Mouse (Mus musculus): ENCODE results near the gene Slc26a10. TPM values are rescaled to one million over a fixed set of nuclear protein-coding genes. Genes with fewer than 3 reads are reported as not detected.
A peak's percentile ranks its signal among the peaks of the same experiment; 100 is the strongest.
"Not testable (repeated sequence)": the region's sequence is repeated elsewhere in the genome, so short reads cannot be mapped to it uniquely, and the experiment has no call there.

Slc26a10 gene
- polyA plus RNA-seq, 1 experiment from 2014 or later: 0.94 TPM

DNA sequence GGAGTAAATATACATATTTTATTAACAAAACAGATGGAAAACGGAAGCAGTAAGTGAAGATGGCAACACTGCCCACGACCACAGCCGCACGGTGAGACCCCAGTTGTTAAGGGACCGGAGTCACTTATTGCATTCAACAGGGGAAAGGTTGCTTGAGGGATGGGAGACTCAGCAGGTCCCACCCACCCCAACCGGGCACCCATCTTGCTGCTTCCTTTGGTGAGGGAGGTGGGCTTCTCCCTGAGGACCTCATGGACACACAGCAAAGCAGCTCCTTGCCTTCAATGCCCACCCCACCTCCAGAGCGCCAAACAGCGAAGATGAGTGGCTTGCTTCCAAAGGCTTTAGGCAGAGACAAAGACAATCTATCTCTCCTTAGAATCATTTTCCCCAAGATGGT lies 16.7 kb upstream of the Slc26a10 start:
- Histone ChIP-seq H3K4me2 (no peak overlapping the region), H3K27me3 (replicated peaks) (no peaks in the 10 kb centered on the region), H3K4me3 (no peak overlapping the region), H3K9me3 (no peaks in the 10 kb centered on the region), H3K9ac (no peak overlapping the region), H3K27ac (no peak overlapping the region), H3K36me3 (replicated peaks) (peaks cover 23% of the 10 kb centered on the region), H3K4me1 (peaks cover 22% of the 10 kb centered on the region)
- no peak for ATAC-seq (replicated peaks)
- 90% methylated on average over 8 of the region's 8 CpGs for WGBS

GRCm38 (mm10) chr10:127196392-127196791 lies 15.9 kb upstream of the Slc26a10 start:
- Histone ChIP-seq H3K9me3 (no peaks in the 10 kb centered on the region), H3K4me1 (peaks cover 22% of the 10 kb centered on the region), H3K4me3 (peak overlapping the region; percentile 98), H3K9ac (peak overlapping the region; percentile 99; the same call in 1 of the 2 replicates), H3K4me2 (peak overlapping the region; percentile 90), H3K27ac (peak overlapping the region; percentile 94), H3K36me3 (replicated peaks) (peaks cover 20% of the 10 kb centered on the region), H3K27me3 (replicated peaks) (no peaks in the 10 kb centered on the region)
- 1% methylated on average over 5 of the region's 5 CpGs for WGBS
- peak; percentile 55 for ATAC-seq (replicated peaks)

DNA sequence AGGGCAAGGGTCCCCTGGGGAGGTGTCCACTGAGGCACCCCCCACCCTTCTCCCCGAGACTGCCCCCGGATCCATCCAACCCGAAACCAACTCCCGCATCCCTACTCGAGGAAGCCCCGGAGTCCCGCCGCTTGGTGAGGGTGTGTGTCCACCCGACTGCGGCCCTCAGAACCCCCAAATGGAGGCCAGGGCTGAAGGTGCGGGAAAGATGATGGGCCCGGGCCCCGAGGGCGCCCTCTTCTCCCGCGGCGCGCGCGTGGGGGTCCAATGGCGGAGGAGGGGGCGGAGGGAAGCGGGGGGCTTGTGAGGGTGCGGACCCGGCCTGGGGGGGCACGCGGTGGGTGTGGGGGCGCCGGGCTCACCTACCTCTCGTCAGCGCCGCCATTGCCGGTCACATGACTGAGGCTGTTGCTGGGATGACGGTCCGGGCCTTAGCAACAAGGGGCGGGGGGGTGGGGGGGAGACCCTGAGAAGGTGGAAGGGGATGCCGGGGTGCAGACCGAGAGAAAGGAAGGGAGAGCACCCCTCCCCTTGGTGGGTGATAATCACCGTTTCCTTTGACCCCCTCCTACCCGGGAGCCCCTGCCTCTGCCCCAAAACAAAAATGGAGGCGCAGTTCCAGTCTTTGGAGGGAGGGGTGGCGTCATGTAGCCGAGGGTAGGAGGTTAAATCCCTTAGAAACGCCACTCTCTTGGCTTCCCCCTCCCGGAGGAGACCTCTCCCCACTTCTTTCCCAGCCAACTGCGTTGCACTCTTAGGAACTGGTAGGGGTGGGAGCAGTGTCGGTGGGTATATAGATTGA lies 15.1 kb upstream of the Slc26a10 start, which contains the start of gene Dtx3:
TSS of gene Dtx3 (minus strand) at position 401 of the 802 bp plus-strand sequence.
- ATAC-seq (replicated peaks): peak; percentile 73
- H3K36me3 ChIP-seq (replicated peaks): peaks cover 25% of the 10 kb centered on the region
- H3K4me1 ChIP-seq: peaks cover 22% of the 10 kb centered on the region
- H3K27me3 ChIP-seq (replicated peaks): no peaks in the 10 kb centered on the region
- H3K9ac ChIP-seq: peak within 1 kb of the TSS; percentile 99
- peak within 1 kb of the TSS; percentile 94 for H3K27ac ChIP-seq
- WGBS: under 1% methylated on average over 36 of the region's 47 CpGs
- H3K4me3 ChIP-seq: peak within 1 kb of the TSS; percentile 98
- H3K9me3 ChIP-seq: no peaks in the 10 kb centered on the region
- peak within 1 kb of the TSS; percentile 90 for H3K4me2 ChIP-seq

DNA sequence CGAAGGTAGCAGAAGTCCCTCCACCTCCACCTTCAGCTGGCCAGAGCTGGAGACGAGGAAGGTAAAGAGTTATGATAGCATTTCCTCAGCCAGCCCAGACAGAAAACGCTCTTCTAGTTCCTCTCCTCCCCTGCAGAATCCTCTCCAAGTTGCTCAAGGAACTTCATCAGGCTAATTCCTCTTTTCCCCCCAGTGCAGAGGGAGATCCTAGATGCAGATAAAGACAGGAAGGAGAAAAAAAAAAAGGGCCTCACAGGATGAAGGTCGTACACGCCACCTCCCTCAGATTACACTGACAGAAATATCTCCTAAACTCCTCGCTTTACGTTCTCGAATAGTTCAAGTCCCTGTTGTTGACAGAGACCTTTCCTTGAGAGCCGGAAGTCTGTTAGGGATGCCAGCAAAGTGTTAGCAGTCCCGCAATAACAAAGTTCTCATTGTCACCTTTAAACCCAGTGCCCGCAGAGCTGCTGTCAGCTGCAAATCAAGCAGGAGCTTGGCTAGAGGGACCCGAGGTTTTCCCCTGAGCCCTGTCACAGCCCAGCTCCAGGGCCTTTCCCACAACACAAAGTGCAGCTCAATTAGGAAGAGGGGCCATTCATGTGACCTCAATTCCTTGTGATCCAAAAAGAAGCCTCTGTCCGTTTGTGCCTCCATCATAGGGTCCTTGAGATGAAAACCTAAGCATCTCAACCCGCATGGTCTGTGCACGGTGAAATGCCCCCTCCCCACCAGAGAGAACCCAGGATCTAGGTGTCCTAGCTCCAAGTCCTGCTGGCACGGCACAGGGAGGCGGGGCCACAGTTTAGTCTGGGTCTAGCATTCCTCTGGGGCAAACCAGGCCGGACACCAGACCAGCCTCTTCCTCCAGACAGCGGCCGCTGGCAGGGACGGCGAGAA lies 14.2 kb upstream of the Slc26a10 start:
- Histone ChIP-seq H3K9ac (peak overlapping the region; percentile 99), H3K36me3 (replicated peaks) (peaks cover 25% of the 10 kb centered on the region), H3K4me2 (peak overlapping the region; percentile 90), H3K4me1 (peaks cover 26% of the 10 kb centered on the region), H3K27me3 (replicated peaks) (no peaks in the 10 kb centered on the region), H3K4me3 (peak overlapping the region; percentile 98), H3K27ac (peak overlapping the region; percentile 94), H3K9me3 (no peaks in the 10 kb centered on the region)
- WGBS: 21% methylated on average over 22 of the region's 22 CpGs
- ATAC-seq (replicated peaks): peak; percentile 47

- Histone ChIP-seq H3K4me1 (peaks cover 40% of the 10 kb centered on the region), H3K27ac (no peak overlapping the region), H3K4me3 (no peak overlapping the region), H3K9ac (no peak overlapping the region), H3K9me3 (no peaks in the 10 kb centered on the region), H3K27me3 (replicated peaks) (no peaks in the 10 kb centered on the region), H3K4me2 (no peak overlapping the region), H3K36me3 (replicated peaks) (peaks cover 15% of the 10 kb centered on the region)
- no peak for ATAC-seq (replicated peaks)
- WGBS: 89% methylated on average over 9 of the region's 9 CpGs
Measured at GRCm38 (mm10) chr10:127193011-127193410, 12.6 kb upstream of the Slc26a10 start.

DNA sequence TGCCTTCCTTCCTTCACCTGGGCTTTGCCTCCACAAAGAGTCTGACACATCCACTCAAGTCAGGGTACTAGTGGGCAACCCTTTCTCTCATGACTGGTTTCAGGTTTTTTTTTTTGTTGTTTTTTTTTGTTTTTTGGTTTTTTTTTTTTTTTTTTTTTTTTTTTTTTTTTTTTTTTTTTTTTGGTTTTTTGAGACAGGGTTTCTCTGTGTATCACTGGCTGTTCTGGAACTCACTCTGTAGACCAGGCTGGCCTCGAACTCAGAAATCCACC lies 11.5 kb upstream of the Slc26a10 start:
- WGBS: 71% methylated on average over 1 of the region's 1 CpGs
- H3K9me3 ChIP-seq; ATAC-seq (replicated peaks); H3K27ac ChIP-seq; H3K4me3 ChIP-seq; H3K9ac ChIP-seq; H3K27me3 ChIP-seq (replicated peaks); H3K4me2 ChIP-seq: not testable (repeated sequence)
- H3K36me3 ChIP-seq (replicated peaks): peaks cover 15% of the 10 kb centered on the region
- peaks cover 49% of the 10 kb centered on the region for H3K4me1 ChIP-seq

GRCm38 (mm10) chr10:127191191-127192056 lies 11.0 kb upstream of the Slc26a10 start:
- 75% methylated on average over 19 of the region's 19 CpGs for WGBS
- Histone ChIP-seq H3K27me3 (replicated peaks) (no peaks in the 10 kb centered on the region), H3K4me2 (no peak overlapping the region), H3K9me3 (no peaks in the 10 kb centered on the region), H3K4me3 (no peak overlapping the region), H3K27ac (no peak overlapping the region), H3K9ac (no peak overlapping the region), H3K4me1 (peaks cover 44% of the 10 kb centered on the region), H3K36me3 (replicated peaks) (peaks cover 15% of the 10 kb centered on the region)
- no peak for ATAC-seq (replicated peaks)

- Histone ChIP-seq H3K27ac (no peak overlapping the region), H3K36me3 (replicated peaks) (peaks cover 15% of the 10 kb centered on the region), H3K9ac (no peak overlapping the region), H3K4me1 (peaks cover 38% of the 10 kb centered on the region), H3K9me3 (no peaks in the 10 kb centered on the region), H3K27me3 (replicated peaks) (no peaks in the 10 kb centered on the region), H3K4me3 (no peak overlapping the region), H3K4me2 (peak overlapping the region; percentile 99; the same call in 1 of the 2 replicates)
- no peak for ATAC-seq (replicated peaks)
- WGBS: 35% methylated on average over 14 of the region's 14 CpGs
Measured at GRCm38 (mm10) chr10:127190398-127191190, 10.1 kb upstream of the Slc26a10 start.

GRCm38 (mm10) chr10:127189651-127190381 lies 9.4 kb upstream of the Slc26a10 start, which contains the start of gene Arhgef25:
TSS of gene Arhgef25 (minus strand) at chr10:127190083.
- WGBS: 1% methylated on average over 34 of the region's 35 CpGs
- Histone ChIP-seq H3K27ac (peak within 1 kb of the TSS; percentile 74; the same call in 1 of the 2 replicates), H3K27me3 (replicated peaks) (no peaks in the 10 kb centered on the region), H3K4me2 (peak within 1 kb of the TSS; percentile 99), H3K4me3 (peak within 1 kb of the TSS; percentile 71), H3K4me1 (peaks cover 34% of the 10 kb centered on the region), H3K9ac (peak within 1 kb of the TSS; percentile 79), H3K36me3 (replicated peaks) (peaks cover 15% of the 10 kb centered on the region), H3K9me3 (no peaks in the 10 kb centered on the region)
- 0 out of 2 replicates have a peak, but pooled peaks have one; percentile 5 for ATAC-seq (replicated peaks)

- peak overlapping the region; percentile 74; the same call in 1 of the 2 replicates for H3K27ac ChIP-seq
- peak overlapping the region; percentile 99 for H3K4me2 ChIP-seq
- peak; percentile 12; the same call in 1 of the 2 replicates for ATAC-seq (replicated peaks)
- H3K36me3 ChIP-seq (replicated peaks): peaks cover 15% of the 10 kb centered on the region
- peaks cover 30% of the 10 kb centered on the region for H3K4me1 ChIP-seq
- H3K4me3 ChIP-seq: peak overlapping the region; percentile 71
- H3K9me3 ChIP-seq: no peaks in the 10 kb centered on the region
- H3K27me3 ChIP-seq (replicated peaks): no peaks in the 10 kb centered on the region
- 2% methylated on average over 26 of the region's 26 CpGs for WGBS
- peak overlapping the region; percentile 79 for H3K9ac ChIP-seq
Measured at GRCm38 (mm10) chr10:127189116-127189650, 8.7 kb upstream of the Slc26a10 start.

All from midbrain, embryonic 15.5 days (tissue).